Mouse (Mus musculus): ENCODE measurements around the gene Gm45234.

- peak; percentile 46; the same call in 1 of the 2 replicates for TF ChIP-seq CTCF (IDR thresholded peaks at IDR 0.05; ENCODE audit: borderline replicate concordance, insufficient read depth, low read depth, low read length)
- no peak for TF ChIP-seq POLR2A (IDR thresholded peaks at IDR 0.05; ENCODE audit: borderline replicate concordance, insufficient read depth, low read length)
Measured at GRCm38 (mm10) chr6:124740211-124740887, 15.5 kb downstream of the Gm45234 start.
